Mouse (Mus musculus): Measurements from ENCODE around the gene Col5a2. TPM values are rescaled to one million over a fixed set of nuclear protein-coding genes. Genes with fewer than 3 reads are reported as not detected.

The Col5a2 gene
- polyA plus RNA-seq (2012; rRNA removed), result 2.8 and 4.0 TPM in 2 replicates

DNA sequence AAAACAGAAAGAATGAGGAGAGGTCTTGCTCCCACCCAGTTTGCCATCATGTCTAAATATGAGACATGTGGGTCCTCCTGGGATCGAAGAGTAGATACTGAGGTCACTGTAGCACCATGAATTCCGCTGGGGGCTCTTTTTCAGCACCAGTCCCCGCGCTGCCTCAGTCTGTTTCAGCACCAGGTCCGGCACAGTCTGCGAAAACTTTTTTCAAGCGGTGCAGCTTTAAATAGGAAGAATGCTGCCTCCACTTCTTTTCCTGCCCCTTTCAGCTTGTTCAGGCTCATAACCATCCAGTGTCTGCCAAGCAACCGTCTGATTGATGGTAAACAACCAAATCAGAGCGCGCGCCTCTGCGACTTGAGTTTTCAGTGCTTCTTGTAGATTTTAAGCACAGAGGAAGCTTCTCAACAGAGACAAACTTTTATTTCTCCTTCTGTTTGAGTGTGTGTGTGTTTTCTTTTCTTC lies at the start of gene Col5a2:
TSS of gene Col5a2 (minus strand) at position 418 of the 468 bp plus-strand sequence.

Other genes starting within 250 kb of the Col5a2 start
- 38.0 and 44.5 TPM in 2 replicates for gene Col3a1, start 191.7 kb downstream of the Col5a2 start, polyA plus RNA-seq (2012; rRNA removed)

Measured in stomach, adult 2 months (tissue).